Mouse (Mus musculus): ENCODE results near the gene Catsper4. TPM values are rescaled to one million over a fixed set of nuclear protein-coding genes. Genes with fewer than 3 reads are reported as not detected.

Catsper4 gene
- total and polyA plus RNA-seq, 2 experiments from 2014 or later = not detected

DNA sequence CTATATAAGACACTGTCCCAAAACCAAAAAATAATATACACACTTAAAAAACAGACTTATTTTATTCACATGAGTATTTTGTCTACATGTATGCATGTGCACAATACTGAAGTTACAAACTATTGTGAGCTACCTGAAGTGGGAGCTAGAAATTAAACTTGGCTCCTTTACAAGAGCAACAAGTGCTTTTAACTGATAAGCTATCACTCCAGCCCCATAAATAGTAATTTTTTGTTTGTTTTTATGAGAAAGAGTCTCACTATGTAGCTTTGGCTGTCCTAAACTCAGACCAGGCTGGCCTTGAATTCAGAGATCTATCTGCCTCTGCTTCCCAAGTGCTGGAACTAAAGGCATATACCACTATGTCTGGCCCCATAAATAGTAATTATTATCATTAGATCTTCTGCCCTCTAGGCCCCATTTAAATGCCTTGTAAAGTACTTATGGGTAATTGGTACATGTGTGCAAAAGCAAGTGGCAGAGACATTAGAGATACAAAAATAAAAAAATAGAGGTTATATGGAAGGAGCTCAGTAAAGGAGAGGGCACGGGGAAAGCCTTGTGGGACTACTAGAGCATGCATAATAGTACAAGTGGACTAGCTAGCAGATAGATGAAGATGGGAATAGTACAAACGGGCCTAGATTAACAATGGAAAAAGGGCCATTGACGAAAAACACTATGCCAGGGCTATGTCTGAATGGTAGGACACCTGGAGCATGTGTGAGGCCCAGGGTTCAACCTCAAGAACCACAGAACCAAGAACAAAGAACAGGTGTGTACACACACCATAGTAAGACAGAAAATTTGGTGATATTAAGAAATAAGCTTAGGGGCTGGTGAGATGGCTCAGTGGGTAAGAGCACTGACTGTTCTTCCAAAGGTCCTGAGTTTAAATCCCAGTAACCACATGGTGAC, 61.4 kb downstream of the Catsper4 start:
- H3K9ac ChIP-seq (replicated peaks; ENCODE audit: low read depth, low read length) = no peak overlapping the region

DNA sequence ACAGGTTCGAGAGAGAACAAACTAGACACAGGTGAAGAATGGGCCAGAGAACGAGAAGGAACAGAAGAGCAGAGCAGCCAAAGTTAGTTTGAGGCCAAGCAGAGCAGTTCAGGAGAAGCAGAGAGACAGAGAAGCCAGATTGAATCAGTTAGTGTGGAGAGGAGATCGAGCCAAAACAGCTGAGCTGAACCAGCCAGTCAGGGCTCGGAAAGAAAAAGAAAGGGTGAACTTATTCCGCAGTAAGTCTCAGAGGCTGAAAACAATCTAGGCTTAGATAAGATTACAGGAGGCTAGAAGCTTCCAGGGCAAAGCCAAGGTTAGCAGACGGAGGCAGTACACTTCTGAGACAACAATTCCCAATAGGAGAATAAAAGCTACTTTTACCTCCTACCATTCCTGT, 62.2 kb downstream of the Catsper4 start:
- Histone ChIP-seq H3K4me1 (ENCODE audit: control insufficient read depth, insufficient read depth) (peaks cover 12% of the 10 kb centered on the region), H3K9ac (replicated peaks; ENCODE audit: low read depth, low read length) (no peak overlapping the region), H3K36me3 (replicated peaks; ENCODE audit: control insufficient read depth, insufficient read depth, low read length) (no peaks in the 10 kb centered on the region), H3K4me2 (ENCODE audit: low read depth, low read length) (no peak overlapping the region), H3K4me3 (ENCODE audit: low read depth, low read length) (no peak overlapping the region), H3K27ac (ENCODE audit: low read depth) (peak overlapping the region; percentile 53), H3K9me3 (replicated peaks; ENCODE audit: control insufficient read depth, low read length) (no peaks in the 10 kb centered on the region), H3K27me3 (ENCODE audit: control insufficient read depth, insufficient read depth, low read length) (no peaks in the 10 kb centered on the region)
- DNase-seq (ENCODE audit: low spot score) = no peak
- TF ChIP-seq EP300 (IDR thresholded peaks at IDR 0.05; ENCODE audit: low read depth) = no peak
- no peak for TF ChIP-seq CTCF (IDR thresholded peaks at IDR 0.05; ENCODE audit: low read depth)
- WGBS = 17% methylated on average over 6 of the region's 6 CpGs
- ATAC-seq (ENCODE audit: insufficient read depth, low read depth) = peak; percentile 30; the same call in 1 of the 2 replicates

More for the DNA sequence above, 61.4 kb downstream of the Catsper4 start:
- no peak for TF ChIP-seq EP300 (IDR thresholded peaks at IDR 0.05; ENCODE audit: low read depth)
- no peak for TF ChIP-seq CTCF (IDR thresholded peaks at IDR 0.05; ENCODE audit: low read depth)
- H3K27me3 ChIP-seq (ENCODE audit: control insufficient read depth, insufficient read depth, low read length) = no peaks in the 10 kb centered on the region
- no peak overlapping the region for H3K4me3 ChIP-seq (ENCODE audit: low read depth, low read length)
- H3K4me1 ChIP-seq (ENCODE audit: control insufficient read depth, insufficient read depth) = peaks cover 12% of the 10 kb centered on the region
- H3K9me3 ChIP-seq (replicated peaks; ENCODE audit: control insufficient read depth, low read length) = no peaks in the 10 kb centered on the region
- no peak overlapping the region for H3K4me2 ChIP-seq (ENCODE audit: low read depth, low read length)
- no peak for DNase-seq (ENCODE audit: low spot score)
- no peak for ATAC-seq (ENCODE audit: insufficient read depth, low read depth)
- H3K27ac ChIP-seq (ENCODE audit: low read depth) = peak overlapping the region; percentile 32; the same call in 1 of the 2 replicates
- 71% methylated on average over 3 of the region's 3 CpGs for WGBS
- H3K36me3 ChIP-seq (replicated peaks; ENCODE audit: control insufficient read depth, insufficient read depth, low read length) = no peaks in the 10 kb centered on the region

DNA sequence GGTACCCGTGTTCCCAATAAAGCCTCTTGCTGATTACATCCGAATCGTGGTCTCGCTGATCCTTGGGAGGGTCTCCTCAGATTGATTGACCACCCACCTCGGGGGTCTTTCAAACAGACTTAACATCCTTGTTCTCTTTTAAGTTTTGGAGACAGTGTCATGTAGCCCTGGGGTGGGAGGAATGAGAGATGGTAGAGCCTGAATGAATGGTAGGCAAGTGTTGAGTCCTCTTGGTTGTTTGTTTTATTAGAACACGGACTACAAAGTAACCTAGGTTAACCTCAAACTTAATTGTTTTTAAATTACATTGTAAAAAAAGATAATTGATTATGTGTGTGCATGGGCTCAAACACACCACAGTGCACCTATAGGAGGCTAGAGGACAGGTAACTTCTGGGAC, 62.6 kb downstream of the Catsper4 start:
- ATAC-seq (ENCODE audit: insufficient read depth, low read depth) (no peak), DNase-seq (ENCODE audit: low spot score) (no peak)
- H3K4me1 ChIP-seq (ENCODE audit: control insufficient read depth, insufficient read depth) = peaks cover 12% of the 10 kb centered on the region
- TF ChIP-seq EP300 (IDR thresholded peaks at IDR 0.05; ENCODE audit: low read depth) (no peak), CTCF (IDR thresholded peaks at IDR 0.05; ENCODE audit: low read depth) (no peak)
- H3K4me3 ChIP-seq (ENCODE audit: low read depth, low read length) = no peak overlapping the region
- no peak overlapping the region for H3K9ac ChIP-seq (replicated peaks; ENCODE audit: low read depth, low read length)
- no peak overlapping the region for H3K4me2 ChIP-seq (ENCODE audit: low read depth, low read length)
- no peaks in the 10 kb centered on the region for H3K36me3 ChIP-seq (replicated peaks; ENCODE audit: control insufficient read depth, insufficient read depth, low read length)
- WGBS = 73% methylated on average over 5 of the region's 6 CpGs
- peak overlapping the region; percentile 53 for H3K27ac ChIP-seq (ENCODE audit: low read depth)
- no peaks in the 10 kb centered on the region for H3K9me3 ChIP-seq (replicated peaks; ENCODE audit: control insufficient read depth, low read length)
- H3K27me3 ChIP-seq (ENCODE audit: control insufficient read depth, insufficient read depth, low read length) = no peaks in the 10 kb centered on the region

Other genes starting within 250 kb of the Catsper4 start
- 38.4 and 39.8 TPM in 2 replicates for gene Dhdds, start 226.5 kb downstream of the Catsper4 start, total RNA-seq (2014; rRNA removed; ENCODE audit: low replicate concordance)
- gene Dhdds, start 226.5 kb downstream of the Catsper4 start, polyA plus RNA-seq (2015; fragmentation: Nextera tagmentation; extraction: Ambion mirVana) = 25.8 and 28.5 TPM in 2 replicates
- gene Lin28a, start 208.5 kb downstream of the Catsper4 start, total RNA-seq (2014; rRNA removed; ENCODE audit: low replicate concordance) = not detected in 2 replicates
- 0.10 TPM in 1 of 2 replicates, not detected in the other for gene Lin28a, start 208.5 kb downstream of the Catsper4 start, polyA plus RNA-seq (2015; fragmentation: Nextera tagmentation; extraction: Ambion mirVana)
- not detected in 2 replicates for gene Zfp683, start 173.5 kb downstream of the Catsper4 start, total RNA-seq (2014; rRNA removed; ENCODE audit: low replicate concordance)
- gene Zfp683, start 173.5 kb downstream of the Catsper4 start, polyA plus RNA-seq (2015; fragmentation: Nextera tagmentation; extraction: Ambion mirVana) = not detected in 2 replicates
- 0.08 and 6.6 TPM in 2 replicates for gene Crybg2, start 166.6 kb downstream of the Catsper4 start, total RNA-seq (2014; rRNA removed; ENCODE audit: low replicate concordance)
- gene Crybg2, start 166.6 kb downstream of the Catsper4 start, polyA plus RNA-seq (2015; fragmentation: Nextera tagmentation; extraction: Ambion mirVana) = 0.11 TPM in 1 of 2 replicates, not detected in the other
- 10.5 TPM in 1 of 2 replicates, not detected in the other for gene Cd52, start 132.3 kb downstream of the Catsper4 start, total RNA-seq (2014; rRNA removed; ENCODE audit: low replicate concordance)
- 9.3 and 10.5 TPM in 2 replicates for gene Cd52, start 132.3 kb downstream of the Catsper4 start, polyA plus RNA-seq (2015; fragmentation: Nextera tagmentation; extraction: Ambion mirVana)
- gene Ubxn11, start 124.8 kb downstream of the Catsper4 start, total RNA-seq (2014; rRNA removed; ENCODE audit: low replicate concordance) = not detected in 2 replicates
- gene Ubxn11, start 124.8 kb downstream of the Catsper4 start, polyA plus RNA-seq (2015; fragmentation: Nextera tagmentation; extraction: Ambion mirVana) = 0.97 and 1.2 TPM in 2 replicates
- gene Sh3bgrl3, start 98.6 kb downstream of the Catsper4 start, total RNA-seq (2014; rRNA removed; ENCODE audit: low replicate concordance) = 49.7 and 67.6 TPM in 2 replicates
- 140 and 150 TPM in 2 replicates for gene Sh3bgrl3, start 98.6 kb downstream of the Catsper4 start, polyA plus RNA-seq (2015; fragmentation: Nextera tagmentation; extraction: Ambion mirVana)
- gene Cep85, start 40.3 kb downstream of the Catsper4 start, total RNA-seq (2014; rRNA removed; ENCODE audit: low replicate concordance) = 24.2 and 30.6 TPM in 2 replicates
- gene Cep85, start 40.3 kb downstream of the Catsper4 start, polyA plus RNA-seq (2015; fragmentation: Nextera tagmentation; extraction: Ambion mirVana) = 27.4 and 29.7 TPM in 2 replicates
- gene Gm7534, start 24.4 kb downstream of the Catsper4 start, total RNA-seq (2014; rRNA removed; ENCODE audit: low replicate concordance) = not detected in 2 replicates
- not detected in 2 replicates for gene Gm7534, start 24.4 kb downstream of the Catsper4 start, polyA plus RNA-seq (2015; fragmentation: Nextera tagmentation; extraction: Ambion mirVana)
- 0.69 and 5.1 TPM in 2 replicates for gene Cnksr1, start 11.0 kb upstream of the Catsper4 start, total RNA-seq (2014; rRNA removed; ENCODE audit: low replicate concordance)
- gene Cnksr1, start 11.0 kb upstream of the Catsper4 start, polyA plus RNA-seq (2015; fragmentation: Nextera tagmentation; extraction: Ambion mirVana) = 0.66 and 0.77 TPM in 2 replicates
- not detected in 2 replicates for gene E130218I03Rik, start 16.3 kb upstream of the Catsper4 start, total RNA-seq (2014; rRNA removed; ENCODE audit: low replicate concordance)
- 0.16 and 0.20 TPM in 2 replicates for gene E130218I03Rik, start 16.3 kb upstream of the Catsper4 start, polyA plus RNA-seq (2015; fragmentation: Nextera tagmentation; extraction: Ambion mirVana)
- 4.0 and 4.2 TPM in 2 replicates for gene Zfp593, start 18.2 kb upstream of the Catsper4 start, total RNA-seq (2014; rRNA removed; ENCODE audit: low replicate concordance)
- 5.4 and 6.0 TPM in 2 replicates for gene Zfp593, start 18.2 kb upstream of the Catsper4 start, polyA plus RNA-seq (2015; fragmentation: Nextera tagmentation; extraction: Ambion mirVana)
- not detected in 2 replicates for gene Gm30191, start 19.6 kb upstream of the Catsper4 start, total RNA-seq (2014; rRNA removed; ENCODE audit: low replicate concordance)
- not detected in 2 replicates for gene Gm30191, start 19.6 kb upstream of the Catsper4 start, polyA plus RNA-seq (2015; fragmentation: Nextera tagmentation; extraction: Ambion mirVana)
- gene Grrp1, start 26.7 kb upstream of the Catsper4 start, total RNA-seq (2014; rRNA removed; ENCODE audit: low replicate concordance) = 18.4 and 26.1 TPM in 2 replicates
- gene Grrp1, start 26.7 kb upstream of the Catsper4 start, polyA plus RNA-seq (2015; fragmentation: Nextera tagmentation; extraction: Ambion mirVana) = 6.0 and 6.5 TPM in 2 replicates
- 6.6 and 31.0 TPM in 2 replicates for gene Pdik1l, start 60.5 kb upstream of the Catsper4 start, total RNA-seq (2014; rRNA removed; ENCODE audit: low replicate concordance)
- gene Pdik1l, start 60.5 kb upstream of the Catsper4 start, polyA plus RNA-seq (2015; fragmentation: Nextera tagmentation; extraction: Ambion mirVana) = 7.7 and 9.4 TPM in 2 replicates
- 168 and 170 TPM in 2 replicates for gene Trim63, start 87.7 kb upstream of the Catsper4 start, total RNA-seq (2014; rRNA removed; ENCODE audit: low replicate concordance)
- gene Trim63, start 87.7 kb upstream of the Catsper4 start, polyA plus RNA-seq (2015; fragmentation: Nextera tagmentation; extraction: Ambion mirVana) = 248 and 281 TPM in 2 replicates
- 0.38 TPM in 1 of 2 replicates, not detected in the other for gene Slc30a2, start 115.8 kb upstream of the Catsper4 start, total RNA-seq (2014; rRNA removed; ENCODE audit: low replicate concordance)
- 0.16 and 0.33 TPM in 2 replicates for gene Slc30a2, start 115.8 kb upstream of the Catsper4 start, polyA plus RNA-seq (2015; fragmentation: Nextera tagmentation; extraction: Ambion mirVana)
- gene Extl1, start 156.5 kb upstream of the Catsper4 start, total RNA-seq (2014; rRNA removed; ENCODE audit: low replicate concordance) = 3.1 and 11.5 TPM in 2 replicates
- gene Extl1, start 156.5 kb upstream of the Catsper4 start, polyA plus RNA-seq (2015; fragmentation: Nextera tagmentation; extraction: Ambion mirVana) = 2.9 and 3.4 TPM in 2 replicates
- gene Pafah2, start 168.9 kb upstream of the Catsper4 start, total RNA-seq (2014; rRNA removed; ENCODE audit: low replicate concordance) = 16.3 and 17.2 TPM in 2 replicates
- 7.2 and 7.8 TPM in 2 replicates for gene Pafah2, start 168.9 kb upstream of the Catsper4 start, polyA plus RNA-seq (2015; fragmentation: Nextera tagmentation; extraction: Ambion mirVana)
- gene Stmn1, start 240.9 kb upstream of the Catsper4 start, total RNA-seq (2014; rRNA removed; ENCODE audit: low replicate concordance) = 149 and 227 TPM in 2 replicates
- gene Stmn1, start 240.9 kb upstream of the Catsper4 start, polyA plus RNA-seq (2015; fragmentation: Nextera tagmentation; extraction: Ambion mirVana) = 372 and 387 TPM in 2 replicates